Mouse (Mus musculus): ENCODE data around the gene Mmp25.

Gene Mmp25

GRCm38 (mm10) chr17:23664556-23665021 lies 19.5 kb upstream of the Mmp25 start:
- in situ Hi-C loops (cut with MboI, MseI) = loop anchor here (5.0 kb wide), 1 partner anchor 43 kb away; no protein-coding TSS in a partner anchor

DNA sequence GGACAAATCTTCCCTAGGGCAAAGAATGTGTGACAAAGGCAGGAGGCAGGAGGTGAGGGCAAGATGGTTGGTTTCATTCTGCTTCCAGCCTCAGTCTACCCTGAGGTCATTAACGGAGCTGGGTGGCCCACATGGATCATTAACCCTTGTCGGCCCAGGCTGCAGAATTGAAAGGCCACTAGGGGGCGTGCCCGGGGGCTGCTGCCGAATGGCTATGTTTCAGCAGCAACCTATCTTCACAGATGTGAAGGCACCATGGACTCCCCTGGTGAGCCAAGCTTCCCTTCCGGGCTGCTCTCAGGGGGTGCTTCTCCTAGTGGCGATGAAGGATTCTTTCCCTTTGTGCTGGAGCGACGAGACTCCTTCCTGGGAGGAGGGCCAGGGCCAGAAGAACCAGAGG lies 16.4 kb upstream of the Mmp25 start:
- in situ Hi-C loops (cut with MboI, MseI) = no loop called here

GRCm38 (mm10) chr17:23660876-23661200 lies 15.8 kb upstream of the Mmp25 start:
- in situ Hi-C loops (cut with MboI, MseI) = no loop called here

- in situ Hi-C loops (cut with MboI, MseI) = no loop called here
Measured at GRCm38 (mm10) chr17:23660117-23660875, 15.2 kb upstream of the Mmp25 start, which contains the start of gene Bicdl2. TSS of gene Bicdl2 (plus strand) at chr17:23660506.

GRCm38 (mm10) chr17:23658450-23658849 lies 13.4 kb upstream of the Mmp25 start:
- in situ Hi-C loops (cut with MboI, MseI) = no loop called here

- in situ Hi-C loops (cut with MboI, MseI) = no loop called here
Measured at GRCm38 (mm10) chr17:23654410-23654809, 9.3 kb upstream of the Mmp25 start.

DNA sequence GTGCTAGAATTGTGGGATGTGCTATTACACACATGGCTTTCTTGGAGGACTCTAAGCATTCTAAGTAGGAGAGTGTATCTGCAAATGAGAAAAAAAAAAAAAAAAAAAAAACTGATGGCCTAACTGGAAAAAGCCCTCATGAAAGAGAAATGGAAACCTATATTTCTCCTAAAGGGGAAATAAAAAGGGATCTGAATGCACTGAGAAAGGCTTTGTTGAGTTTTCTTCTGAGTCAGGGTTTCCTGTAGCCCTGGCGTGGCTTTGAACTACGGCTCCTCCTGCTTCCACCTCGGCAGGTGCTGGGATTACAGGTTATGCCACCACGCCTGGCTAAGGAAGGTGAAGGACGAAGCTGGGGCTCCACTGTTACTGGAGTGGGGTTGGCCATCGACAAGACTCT lies 8.9 kb upstream of the Mmp25 start:
- in situ Hi-C loops (cut with MboI, MseI) = no loop called here

DNA sequence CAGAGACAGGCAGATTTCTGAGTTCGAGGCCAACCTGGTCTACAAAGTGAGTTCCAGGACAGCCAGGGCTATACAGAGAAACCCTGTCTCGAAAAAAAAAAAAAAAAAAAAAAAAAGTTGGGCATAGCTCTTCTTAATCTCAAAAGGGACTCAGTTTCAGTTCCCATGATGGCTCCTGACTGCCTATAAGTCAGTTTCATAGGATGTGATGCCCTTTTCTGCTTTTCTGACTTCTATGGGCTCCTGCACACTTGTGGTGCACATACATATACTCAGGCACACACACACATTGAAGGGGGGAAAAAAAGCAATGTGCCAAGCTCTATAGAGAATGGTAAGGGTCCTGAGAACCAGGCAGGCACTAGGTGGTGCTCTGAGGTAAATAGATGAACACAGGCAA lies 8.2 kb upstream of the Mmp25 start:
- in situ Hi-C loops (cut with MboI, MseI) = no loop called here

- in situ Hi-C loops (cut with MboI, MseI) = no loop called here
Measured at GRCm38 (mm10) chr17:23651363-23651762, 6.3 kb upstream of the Mmp25 start.

DNA sequence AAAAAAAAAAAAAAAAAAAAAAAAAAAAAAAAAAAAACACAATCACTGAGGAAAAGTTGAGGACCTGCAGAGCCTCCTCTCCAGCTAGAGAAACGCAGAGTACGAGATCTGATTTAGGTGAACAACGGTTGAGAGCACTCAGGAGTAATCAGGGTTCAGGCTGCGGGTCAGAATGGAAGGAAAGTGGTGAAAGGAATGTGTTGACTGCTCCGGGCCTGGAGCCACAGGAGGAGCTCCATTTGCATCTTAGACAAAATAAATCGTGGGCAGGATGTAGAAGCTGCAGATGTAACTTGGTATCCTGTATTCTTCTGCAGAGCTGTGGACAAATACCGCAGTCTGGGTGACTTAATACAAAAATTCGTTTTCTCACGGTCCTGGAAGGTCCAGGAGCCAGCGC lies 817 bp upstream of the Mmp25 start:
- in situ Hi-C loops (cut with MboI, MseI) = no loop called here

- in situ Hi-C loops (cut with MboI, MseI) = no loop called here
Measured at GRCm38 (mm10) chr17:23631241-23631640, 13.8 kb downstream of the Mmp25 start.

DNA sequence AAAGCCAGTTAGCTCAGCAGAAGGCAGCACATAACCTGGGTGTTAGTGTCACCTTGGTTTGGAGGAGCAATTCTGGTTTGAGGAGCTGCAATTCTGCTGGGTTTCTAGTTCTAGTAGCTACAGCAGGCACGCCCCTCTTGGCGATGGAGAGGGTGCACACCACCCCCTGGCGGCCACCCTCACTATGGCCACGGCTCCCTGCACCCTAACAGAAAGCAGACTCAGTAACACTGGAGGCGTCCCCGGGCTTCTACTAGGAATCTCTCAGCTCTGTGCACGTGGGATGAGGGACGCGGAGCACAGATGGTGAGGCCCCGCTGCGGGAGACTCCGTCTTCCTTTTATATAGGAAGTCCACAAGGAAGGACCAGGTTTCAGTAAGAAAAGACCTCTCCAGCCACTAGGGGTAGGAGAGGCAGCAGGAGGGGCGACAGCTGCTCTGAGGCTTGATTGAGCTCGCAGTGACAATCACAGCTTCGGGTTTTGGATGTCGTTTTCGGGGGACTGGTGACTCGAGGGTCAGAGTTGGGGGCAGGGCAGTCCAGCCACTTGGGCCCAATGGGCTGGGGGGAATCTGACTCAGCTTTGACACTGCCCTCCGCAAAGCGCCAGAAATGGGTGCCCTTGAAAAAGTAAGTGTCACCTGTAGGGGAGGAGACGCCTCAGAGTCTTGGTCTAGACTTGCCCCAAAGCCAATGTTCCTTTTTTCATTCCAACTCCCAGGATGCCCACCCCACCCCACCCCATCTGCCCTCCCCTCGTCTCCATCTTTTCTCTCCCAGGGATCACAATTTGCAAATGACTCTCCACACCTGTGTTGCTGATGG lies 14.7 kb downstream of the Mmp25 start:
- in situ Hi-C loops (cut with MboI, MseI) = no loop called here

DNA sequence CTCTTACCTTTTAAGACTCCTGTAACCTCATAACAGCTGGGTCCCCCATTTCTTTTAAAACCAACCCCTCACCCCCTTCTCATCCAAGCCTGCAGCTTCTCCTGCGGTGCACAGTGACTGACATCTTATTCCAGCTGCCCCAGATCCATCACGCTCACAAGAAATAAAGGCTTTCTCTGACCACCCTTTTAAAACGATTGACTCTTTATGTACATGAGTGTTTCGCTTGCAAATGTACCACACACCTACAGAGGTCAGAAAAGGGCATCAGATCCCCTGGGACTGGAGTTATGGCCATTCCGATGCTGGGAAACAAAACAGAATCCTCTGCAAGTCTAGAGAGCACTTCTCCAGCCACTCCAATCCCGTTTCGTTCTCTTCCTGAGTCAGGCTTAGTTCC lies 17.3 kb downstream of the Mmp25 start:
- in situ Hi-C loops (cut with MboI, MseI) = no loop called here

- in situ Hi-C loops (cut with MboI, MseI) = no loop called here
Measured at GRCm38 (mm10) chr17:23620351-23620750, 24.7 kb downstream of the Mmp25 start.

DNA sequence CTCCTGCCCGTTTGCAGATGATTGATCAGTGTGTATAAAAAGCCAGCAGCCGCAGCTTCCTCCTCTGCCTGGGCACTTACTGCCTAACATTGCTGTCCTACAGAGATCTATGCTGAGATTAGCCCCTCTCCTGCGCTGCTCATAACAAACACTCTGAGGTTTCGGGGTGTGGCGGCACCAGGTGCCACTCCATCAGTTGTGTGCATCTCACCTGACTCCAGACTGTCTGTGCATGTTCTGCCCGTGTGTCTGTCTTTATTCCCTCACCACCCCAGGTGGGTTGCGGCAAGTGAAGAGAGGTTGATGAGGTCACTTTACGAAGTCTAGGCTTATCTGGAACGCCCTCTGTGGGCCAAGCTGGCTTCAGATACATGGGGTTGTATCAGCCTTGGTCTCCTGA lies 28.0 kb downstream of the Mmp25 start:
- in situ Hi-C loops (cut with MboI, MseI) = no loop called here

DNA sequence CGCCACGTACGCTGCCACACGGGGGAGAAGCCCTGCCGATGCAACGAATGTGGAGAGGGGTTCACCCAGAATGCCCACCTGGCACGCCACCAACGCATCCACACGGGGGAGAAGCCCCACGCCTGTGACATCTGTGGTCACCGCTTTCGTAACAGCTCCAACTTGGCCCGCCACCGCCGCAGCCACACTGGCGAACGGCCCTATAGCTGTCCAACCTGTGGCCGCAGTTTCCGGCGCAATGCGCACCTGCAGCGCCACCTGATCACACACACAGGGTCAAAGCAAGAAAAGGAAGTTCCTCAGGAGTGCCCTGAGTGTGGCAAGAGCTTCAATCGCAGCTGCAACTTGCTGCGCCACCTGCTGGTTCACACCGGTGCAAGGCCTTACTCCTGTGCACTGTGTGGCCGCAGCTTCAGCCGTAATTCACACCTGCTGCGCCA lies 34.7 kb downstream of the Mmp25 start:
- in situ Hi-C loops (cut with MboI, MseI) = no loop called here

DNA sequence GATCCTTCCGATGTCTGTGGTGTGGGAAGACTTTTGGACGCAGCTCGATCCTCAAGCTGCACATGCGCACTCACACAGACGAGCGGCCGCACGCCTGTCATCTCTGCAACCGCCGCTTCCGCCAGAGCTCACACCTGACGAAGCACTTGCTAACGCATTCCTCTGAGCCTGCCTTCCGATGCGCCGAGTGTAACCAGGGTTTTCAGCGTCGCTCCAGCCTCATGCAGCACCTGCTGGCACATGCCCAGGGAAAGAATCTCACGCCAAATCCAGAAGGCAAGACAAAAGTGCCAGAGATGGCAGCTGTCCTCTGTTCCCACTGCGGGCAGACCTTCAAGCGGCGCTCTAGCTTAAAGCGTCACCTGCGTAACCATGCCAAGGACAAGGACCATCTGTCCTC lies 35.5 kb downstream of the Mmp25 start:
- in situ Hi-C loops (cut with MboI, MseI) = no loop called here

DNA sequence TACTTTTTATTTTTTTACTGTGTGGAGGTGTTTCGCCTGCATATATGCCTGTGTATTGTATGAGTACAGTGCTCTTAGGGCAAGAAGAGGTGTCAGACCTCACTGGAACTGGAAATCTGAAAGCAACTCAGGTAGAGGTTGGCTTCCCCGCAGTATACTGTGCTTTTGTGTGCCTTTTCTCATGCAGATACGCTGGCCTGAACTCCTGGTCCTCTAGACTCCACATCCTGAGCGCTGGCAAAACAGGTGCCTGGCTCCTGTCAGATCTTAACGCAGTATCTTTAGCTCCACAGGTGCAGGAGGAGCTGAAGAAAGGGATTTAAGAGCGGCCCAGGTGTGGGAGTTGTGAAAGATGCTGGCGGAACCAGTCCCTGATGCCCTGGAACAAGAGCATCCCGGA lies 39.9 kb downstream of the Mmp25 start:
- in situ Hi-C loops (cut with MboI, MseI) = no loop called here

DNA sequence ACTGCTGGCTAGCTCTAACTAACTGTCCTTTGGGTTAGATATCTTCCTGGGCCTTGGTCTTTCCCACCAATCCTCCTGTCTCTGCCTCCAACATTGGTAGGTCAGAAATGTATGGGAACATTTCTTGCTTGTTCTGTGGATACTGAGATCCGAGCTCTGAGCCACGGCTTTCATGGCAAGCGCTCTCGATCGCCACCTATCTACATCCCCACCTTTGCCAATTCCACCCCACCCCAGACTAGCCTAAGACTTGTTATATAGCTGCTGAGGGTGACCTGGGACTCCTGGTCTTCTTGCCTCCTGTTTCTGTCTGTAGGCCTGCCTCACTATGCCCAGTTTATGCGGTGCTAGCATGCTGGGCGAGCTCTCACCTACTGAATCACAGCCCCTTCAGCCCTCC lies 40.7 kb downstream of the Mmp25 start:
- in situ Hi-C loops (cut with MboI, MseI) = no loop called here

DNA sequence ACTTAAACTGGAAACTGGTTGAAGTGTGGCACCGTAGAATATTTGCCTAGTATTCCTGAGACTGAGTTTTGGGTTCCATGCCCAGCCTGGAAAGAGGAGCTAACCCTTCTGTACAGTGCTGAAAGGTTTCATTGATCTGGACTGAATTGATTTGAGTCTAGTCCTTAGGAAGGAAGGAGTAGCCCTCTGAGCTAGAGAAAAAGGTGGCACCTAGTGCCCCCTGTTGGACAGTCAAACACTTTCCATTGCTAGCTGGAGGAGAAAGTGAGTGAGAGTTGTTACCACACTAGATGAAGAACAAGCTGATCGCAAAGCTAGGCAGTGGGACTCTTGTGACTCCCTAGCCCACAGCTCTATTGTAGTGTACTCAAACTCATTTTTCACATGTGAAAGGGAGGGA lies 41.5 kb downstream of the Mmp25 start:
- in situ Hi-C loops (cut with MboI, MseI) = no loop called here

- in situ Hi-C loops (cut with MboI, MseI) = no loop called here
Measured at GRCm38 (mm10) chr17:23603077-23603476, 42.0 kb downstream of the Mmp25 start.

GRCm38 (mm10) chr17:23601836-23602585 lies 43.1 kb downstream of the Mmp25 start:
- in situ Hi-C loops (cut with MboI, MseI) = no loop called here

All from regulatory T cell (primary cell).